Mouse (Mus musculus) layer of hippocampus, postnatal 25 days (tissue): ENCODE results near the gene Ces5a. TPM values are rescaled to one million over a fixed set of nuclear protein-coding genes. Genes with fewer than 3 reads are reported as not detected.
A peak's percentile ranks its signal among the peaks of the same experiment; 100 is the strongest.
"Not testable (repeated sequence)": the region's sequence is repeated elsewhere in the genome, so short reads cannot be mapped to it uniquely, and the experiment has no call there.

Experiments
- DNase-seq, 2 experiments: peaks; one replicate each; pipeline ENCODE4 v3.0.0; 2022; ENCODE audit warnings: mixed read lengths in 2 of 2, low spot score in 1 of 2; ENCODE audit errors: extremely low spot score in 1 of 2
- total RNA-seq, 2 experiments: library from RNA; stranded (reverse); gene quantifications; 2 replicates each; pipeline ENCODE4 v1.2.3; 2021

Gene Ces5a
- total RNA-seq = under 1 TPM; 0.21 to 0.66 TPM

GRCm38 (mm10) chr8:93535730-93536129, at the start of gene Ces5a:
TSS of gene Ces5a (minus strand) at chr8:93535830.
- DNase-seq = no peak

GRCm38 (mm10) chr8:93572841-93573240, 37.2 kb upstream of the Ces5a start:
- DNase-seq = no peak

- DNase-seq = no peak
Observed at GRCm38 (mm10) chr8:93572095-93572501, 36.5 kb upstream of the Ces5a start.

GRCm38 (mm10) chr8:93571369-93571985, 35.8 kb upstream of the Ces5a start:
- DNase-seq = no peak

- DNase-seq = no peak
Observed at GRCm38 (mm10) chr8:93570186-93570530, 34.5 kb upstream of the Ces5a start.

GRCm38 (mm10) chr8:93569311-93570185, 33.9 kb upstream of the Ces5a start:
- DNase-seq = peak; percentile 55 to 59

GRCm38 (mm10) chr8:93568666-93569065, 33.0 kb upstream of the Ces5a start:
- DNase-seq = no peak

GRCm38 (mm10) chr8:93567086-93567485, 31.5 kb upstream of the Ces5a start:
- DNase-seq = no peak

GRCm38 (mm10) chr8:93564634-93565033, 29.0 kb upstream of the Ces5a start:
- DNase-seq = no peak

- no peak for DNase-seq
Observed at GRCm38 (mm10) chr8:93563551-93563950, 27.9 kb upstream of the Ces5a start.

GRCm38 (mm10) chr8:93562557-93563210, 27.1 kb upstream of the Ces5a start:
- no peak for DNase-seq

- no peak for DNase-seq
Observed at GRCm38 (mm10) chr8:93561271-93561670, 25.6 kb upstream of the Ces5a start.

GRCm38 (mm10) chr8:93559696-93560095, 24.1 kb upstream of the Ces5a start:
- no peak for DNase-seq

GRCm38 (mm10) chr8:93502634-93503033, 33.0 kb downstream of the Ces5a start:
- no peak for DNase-seq

GRCm38 (mm10) chr8:93499437-93499836, 36.2 kb downstream of the Ces5a start:
- DNase-seq = no peak

- peak; percentile 20 to 75 for DNase-seq
Observed at GRCm38 (mm10) chr8:93495330-93495729, 40.3 kb downstream of the Ces5a start.

GRCm38 (mm10) chr8:93488743-93489142, 46.9 kb downstream of the Ces5a start:
- no peak for DNase-seq

GRCm38 (mm10) chr8:93478211-93478610, 57.4 kb downstream of the Ces5a start:
- DNase-seq = no peak

GRCm38 (mm10) chr8:93469733-93470132, 65.9 kb downstream of the Ces5a start:
- not testable (repeated sequence) for DNase-seq

GRCm38 (mm10) chr8:93454258-93454877, 81.3 kb downstream of the Ces5a start:
- no peak for DNase-seq
